Mouse (Mus musculus) lung, postnatal 0 days (tissue): ENCODE data around the gene Stx1b. TPM values are rescaled to one million over a fixed set of nuclear protein-coding genes. Genes with fewer than 3 reads are reported as not detected.
A peak's percentile ranks its signal among the peaks of the same experiment; 100 is the strongest.

Experiments used
- ATAC-seq: fragments of 200-750 bp; cut with Nextera tagmentation; 2 replicates; pipeline ENCODE4 v1.8.0; 2017; ENCODE audit warnings: moderate library complexity
- DNase-seq: peaks from one replicate; pipeline ENCODE4 v3.0.0-alpha.2; 2016; ENCODE audit warnings: low spot score
- H3K27ac ChIP-seq: fragments of 300-500 bp; sonication (generic); 2 replicates; pipeline ENCODE4 v1.5.1; 2014; ENCODE audit warnings: antibody characterized with exemption, mild to moderate bottlenecking, low read length, mixed read lengths
- H3K27me3 ChIP-seq: fragments of 300-500 bp; sonication (generic); replicated peaks from 2 replicates; pipeline ENCODE4 v1.6.1; 2014; ENCODE audit warnings: low read length, mixed read lengths; ENCODE audit not compliant: insufficient read depth
- H3K36me3 ChIP-seq: fragments of 300-500 bp; sonication (generic); 2 replicates; pipeline ENCODE4 v1.6.1; 2014; ENCODE audit warnings: low read length, mixed read lengths; ENCODE audit not compliant: insufficient read depth
- H3K4me1 ChIP-seq: fragments of 300-500 bp; sonication (generic); 2 replicates; pipeline ENCODE4 v1.6.1; 2014; ENCODE audit warnings: antibody characterized with exemption, low read depth, low read length, mixed read lengths; ENCODE audit not compliant: insufficient read depth
- H3K4me2 ChIP-seq: fragments of 300-500 bp; sonication (generic); replicated peaks from 2 replicates; pipeline ENCODE4 v1.6.1; 2014; ENCODE audit warnings: low read depth, mild to moderate bottlenecking, low read length, moderate library complexity, mixed read lengths
- H3K4me3 ChIP-seq: fragments of 300-500 bp; sonication (generic); 2 replicates; pipeline ENCODE4 v1.5.1; 2014; ENCODE audit warnings: low read depth, low read length
- H3K9ac ChIP-seq: fragments of 300-500 bp; sonication (generic); replicated peaks from 2 replicates; pipeline ENCODE4 v1.6.1; 2014; ENCODE audit warnings: low read depth, mild to moderate bottlenecking
- H3K9me3 ChIP-seq: fragments of 300-500 bp; sonication (generic); 2 replicates; pipeline ENCODE4 v1.6.1; 2016; ENCODE audit warnings: low read length, mixed read lengths
- CTCF ChIP-seq: IDR thresholded peaks from 2 replicates; pipeline ENCODE4 v1.5.1; 2016; ENCODE audit warnings: antibody characterized with exemption, mild to moderate bottlenecking
- EP300 ChIP-seq: IDR thresholded peaks from 2 replicates; pipeline ENCODE4 v1.6.1; 2016; ENCODE audit warnings: antibody characterized with exemption, mild to moderate bottlenecking, control low read depth
- WGBS: fragments of 180-500 bp; shearing (Covaris S2); extraction: QIAGEN DNeasy Blood & Tissue Kit; methylation state at CpG from one replicate; pipeline ENCODE4 v1.1.7; 2014; 5-methylcytosine and 5-hydroxymethylcytosine counted together
- polyA plus RNA-seq: library from polyadenylated mRNA; unstranded; fragments of >200 nt; fragmentation: Nextera tagmentation; extraction: Ambion mirVana; gene quantifications from 2 replicates; pipeline ENCODE4 v1.2.1, GENCODE M21; 2015

The Stx1b gene
- polyA plus RNA-seq, 1 experiment from 2014 or later = 0.74 TPM

DNA sequence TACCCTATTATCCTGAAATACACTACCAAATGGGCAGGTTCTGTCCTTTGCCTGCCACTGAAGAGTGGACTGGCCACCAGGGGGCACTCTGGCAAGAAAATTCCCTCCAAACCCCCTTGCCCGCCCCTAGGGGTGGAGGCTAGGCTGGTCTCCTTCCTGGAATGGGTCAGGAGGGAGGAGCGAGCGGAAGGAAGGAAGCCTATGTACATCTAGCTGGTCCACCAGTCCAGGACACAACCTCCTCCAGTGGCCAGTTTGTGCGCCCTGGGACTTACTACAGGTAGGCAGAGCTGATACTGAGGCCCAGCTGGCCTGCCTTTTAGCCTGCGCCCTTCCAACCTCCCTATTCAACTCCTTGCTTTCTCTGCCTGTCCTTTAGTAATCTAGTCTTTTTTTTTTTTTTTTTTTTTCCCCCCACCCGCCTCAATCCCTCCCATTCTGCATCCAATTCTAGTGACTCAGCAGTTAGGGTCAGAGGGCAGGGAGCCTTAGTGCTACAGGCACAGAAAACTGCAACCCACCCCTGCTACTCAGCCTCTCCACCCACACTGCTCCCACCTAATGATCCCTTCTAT is 23.8 kb downstream of the Stx1b start, which contains the start of gene Hsd3b7:
Gene Hsd3b7 (plus strand): TSS at position 170 of the 575 bp plus-strand sequence.
- peak within 1 kb of the TSS; percentile 20; the same call in 1 of the 2 replicates for H3K9ac ChIP-seq
- TF ChIP-seq CTCF (peak; percentile 98), EP300 (peak; percentile 82)
- 17% methylated on average over 6 of the region's 6 CpGs for WGBS
- peak within 1 kb of the TSS; percentile 16; the same call in 1 of the 2 replicates for H3K4me3 ChIP-seq
- peak within 1 kb of the TSS; percentile 68 for H3K27ac ChIP-seq
- peaks cover 37% of the 10 kb centered on the region for H3K36me3 ChIP-seq
- H3K9me3 ChIP-seq = no peaks in the 10 kb centered on the region
- ATAC-seq = peak; percentile 98
- peak; percentile 97 for DNase-seq
- H3K4me2 ChIP-seq = peak within 1 kb of the TSS; percentile 54
- no peaks in the 10 kb centered on the region for H3K27me3 ChIP-seq
- H3K4me1 ChIP-seq = peaks cover 3% of the 10 kb centered on the region; the same call in 1 of the 2 replicates

GRCm38 (mm10) chr7:127799738-127800137 is 24.6 kb downstream of the Stx1b start:
- H3K4me3 ChIP-seq = no peak overlapping the region
- H3K4me1 ChIP-seq = peaks cover 3% of the 10 kb centered on the region; the same call in 1 of the 2 replicates
- no peaks in the 10 kb centered on the region for H3K9me3 ChIP-seq
- WGBS = 100% methylated on average over 1 of the region's 1 CpGs
- no peak overlapping the region for H3K27ac ChIP-seq
- H3K27me3 ChIP-seq = no peaks in the 10 kb centered on the region
- peaks cover 45% of the 10 kb centered on the region for H3K36me3 ChIP-seq
- H3K9ac ChIP-seq = no peak overlapping the region
- ATAC-seq (no peak), DNase-seq (no peak)
- TF ChIP-seq CTCF = no peak
- TF ChIP-seq EP300 = no peak
- no peak overlapping the region for H3K4me2 ChIP-seq

GRCm38 (mm10) chr7:127799211-127799610 is 25.1 kb downstream of the Stx1b start:
- Histone ChIP-seq H3K4me3 (no peak overlapping the region), H3K27ac (no peak overlapping the region), H3K9me3 (no peaks in the 10 kb centered on the region), H3K36me3 (peaks cover 46% of the 10 kb centered on the region), H3K27me3 (no peaks in the 10 kb centered on the region), H3K9ac (no peak overlapping the region), H3K4me2 (no peak overlapping the region), H3K4me1 (peaks cover 3% of the 10 kb centered on the region; the same call in 1 of the 2 replicates)
- 88% methylated on average over 13 of the region's 13 CpGs for WGBS
- DNase-seq (no peak), ATAC-seq (no peak)
- TF ChIP-seq CTCF (no peak), EP300 (no peak)

DNA sequence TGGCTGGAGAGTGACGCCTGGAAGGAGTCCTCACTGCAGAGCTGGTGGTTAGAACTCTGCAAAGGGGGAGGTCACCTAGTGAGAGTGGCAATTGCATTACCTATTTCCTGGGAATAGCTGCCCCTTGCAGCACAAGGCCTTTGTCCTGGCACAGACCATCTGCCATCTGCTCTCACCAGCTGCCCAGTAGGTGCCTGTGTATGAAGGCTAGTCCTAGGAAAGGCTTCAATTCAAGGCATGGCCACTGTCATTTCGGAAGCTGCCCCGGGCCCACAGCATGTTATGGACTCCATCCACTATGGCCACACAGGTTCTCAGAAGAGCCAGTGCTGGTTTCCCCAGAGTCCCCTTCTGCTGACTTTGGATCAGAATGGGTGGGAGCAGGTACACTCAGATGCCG is 25.8 kb downstream of the Stx1b start:
- peaks cover 46% of the 10 kb centered on the region for H3K36me3 ChIP-seq
- ATAC-seq = no peak
- 85% methylated on average over 4 of the region's 4 CpGs for WGBS

GRCm38 (mm10) chr7:127797076-127797845 is 27.1 kb downstream of the Stx1b start:
- H3K27me3 ChIP-seq = no peaks in the 10 kb centered on the region
- H3K4me1 ChIP-seq = peaks cover 3% of the 10 kb centered on the region; the same call in 1 of the 2 replicates
- H3K9ac ChIP-seq = no peak overlapping the region
- no peak for DNase-seq
- peaks cover 52% of the 10 kb centered on the region for H3K36me3 ChIP-seq
- H3K9me3 ChIP-seq = no peaks in the 10 kb centered on the region
- ATAC-seq = no peak
- TF ChIP-seq EP300 (no peak), CTCF (no peak)
- no peak overlapping the region for H3K4me2 ChIP-seq
- H3K4me3 ChIP-seq = no peak overlapping the region
- 88% methylated on average over 23 of the region's 23 CpGs for WGBS
- no peak overlapping the region for H3K27ac ChIP-seq

More for the DNA sequence above, 25.8 kb downstream of the Stx1b start:
- TF ChIP-seq CTCF = no peak
- no peak for TF ChIP-seq EP300
- Histone ChIP-seq H3K9me3 (no peaks in the 10 kb centered on the region), H3K4me2 (no peak overlapping the region), H3K4me1 (peaks cover 3% of the 10 kb centered on the region; the same call in 1 of the 2 replicates), H3K4me3 (no peak overlapping the region), H3K27ac (no peak overlapping the region), H3K9ac (no peak overlapping the region), H3K27me3 (no peaks in the 10 kb centered on the region)
- DNase-seq = no peak

- no peaks in the 10 kb centered on the region for H3K4me1 ChIP-seq
- H3K4me3 ChIP-seq = no peak within 1 kb of the TSS
- ATAC-seq = no peak
- H3K9ac ChIP-seq = no peak within 1 kb of the TSS
- H3K27me3 ChIP-seq = no peaks in the 10 kb centered on the region
- H3K9me3 ChIP-seq = no peaks in the 10 kb centered on the region
- H3K36me3 ChIP-seq = peaks cover 76% of the 10 kb centered on the region
- DNase-seq = no peak
- no peak within 1 kb of the TSS for H3K27ac ChIP-seq
- TF ChIP-seq CTCF (no peak), EP300 (no peak)
- 94% methylated on average over 7 of the region's 7 CpGs for WGBS
- H3K4me2 ChIP-seq = no peak within 1 kb of the TSS
Measured at GRCm38 (mm10) chr7:127785308-127785707, 39.0 kb downstream of the Stx1b start, which contains the start of gene Gm49388. Gene Gm49388 (plus strand): TSS chr7:127785608.
